Mouse (Mus musculus): ENCODE data around the gene Iqcg. TPM values are rescaled to one million over a fixed set of nuclear protein-coding genes. Genes with fewer than 3 reads are reported as not detected.
"Not testable (repeated sequence)": the region's sequence is repeated elsewhere in the genome, so short reads cannot be mapped to it uniquely, and the experiment has no call there.

Iqcg gene
- total RNA-seq, 2 experiments from 2014 or later: 4.6 to 5.5 TPM

GRCm38 (mm10) chr16:33055655-33056054 is 363 bp downstream of the Iqcg start:
- DNase-seq (ENCODE audit: low spot score in 2 of 2): no peak
- intact Hi-C loops (cut with DNase I): no loop called here

GRCm38 (mm10) chr16:33054927-33055326 is 1.1 kb downstream of the Iqcg start:
- DNase-seq (ENCODE audit: low spot score in 2 of 2); intact Hi-C loops (cut with DNase I): not testable (repeated sequence)

DNA sequence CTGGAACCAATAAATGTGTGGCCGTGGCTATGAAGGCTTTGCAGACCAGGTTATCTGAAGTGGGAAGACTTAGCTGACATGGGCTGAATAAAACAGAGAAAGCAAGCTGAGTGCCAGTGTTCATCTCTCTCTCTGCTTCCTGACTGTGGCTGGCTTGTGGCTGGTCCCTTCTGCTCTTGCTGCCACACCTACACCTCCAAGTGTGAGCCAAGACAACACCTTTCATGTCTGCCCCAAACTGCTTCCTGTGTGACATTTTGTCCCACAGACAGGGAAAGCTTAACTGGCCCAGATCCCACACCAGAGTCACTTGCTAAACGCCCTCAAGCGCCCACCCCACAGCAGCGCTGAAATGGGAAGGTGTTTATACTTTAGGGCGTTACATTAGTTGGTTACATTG is 2.9 kb downstream of the Iqcg start:
- no peak for DNase-seq (ENCODE audit: low spot score in 2 of 2)
- intact Hi-C loops (cut with DNase I): no loop called here

- intact Hi-C loops (cut with DNase I): loop anchor here (10.0 kb wide), 1 partner anchor 235 kb away; the partner anchor contains the start of gene Smbd1
- no peak for DNase-seq (ENCODE audit: low spot score in 2 of 2)
Observed at GRCm38 (mm10) chr16:33049809-33050208, 6.2 kb downstream of the Iqcg start.

DNA sequence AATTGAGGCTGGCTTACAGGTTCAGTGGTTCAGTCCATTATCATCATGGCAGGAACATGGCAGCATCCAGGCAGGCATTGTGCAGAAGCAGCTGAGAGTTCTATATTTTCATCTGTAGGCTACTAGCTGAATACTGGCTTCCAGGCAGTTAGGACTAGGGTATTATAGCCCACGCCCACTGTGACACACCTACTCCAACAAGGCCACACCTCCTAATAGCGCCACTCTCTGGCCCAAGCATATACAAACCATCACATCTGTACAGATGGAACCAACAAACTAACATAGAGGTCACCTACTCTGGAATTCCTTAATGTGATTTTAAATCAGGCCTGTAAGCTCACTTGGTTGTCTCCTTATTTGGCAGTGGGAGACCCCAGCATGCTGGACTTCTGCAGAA is 7.3 kb downstream of the Iqcg start:
- intact Hi-C loops (cut with DNase I): loop anchor here (10.0 kb wide), 1 partner anchor 234 kb away; the partner anchor contains the start of gene Smbd1
- no peak for DNase-seq (ENCODE audit: low spot score in 2 of 2)

DNA sequence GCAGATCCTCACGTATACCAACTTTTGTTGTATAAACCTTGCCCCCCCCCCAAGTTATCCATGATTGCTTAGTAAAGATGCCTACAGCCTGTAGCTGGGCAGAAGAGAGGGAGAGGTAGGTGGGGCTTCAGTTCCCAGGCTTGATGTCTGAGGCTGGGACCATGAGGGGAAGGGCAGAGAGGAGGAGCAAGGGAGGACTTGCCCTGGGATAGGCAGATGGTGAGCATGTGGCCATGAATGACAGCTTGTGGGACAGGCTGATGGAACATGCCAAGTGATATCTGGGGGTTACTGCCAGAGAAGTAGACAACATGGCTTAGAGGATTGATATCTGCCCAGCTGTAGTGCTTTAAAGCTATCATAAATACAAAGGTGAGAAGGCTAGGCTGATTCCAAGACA is 8.0 kb downstream of the Iqcg start:
- intact Hi-C loops (cut with DNase I): loop anchor here (10.0 kb wide), 1 partner anchor 233 kb away; the partner anchor contains the start of gene Smbd1
- DNase-seq (ENCODE audit: low spot score in 2 of 2): no peak

- intact Hi-C loops (cut with DNase I): loop anchor here (10.0 kb wide), 1 partner anchor 228 kb away; the partner anchor contains the start of gene Smbd1
- DNase-seq (ENCODE audit: low spot score in 2 of 2): no peak
Observed at GRCm38 (mm10) chr16:33043268-33043667, 12.8 kb downstream of the Iqcg start.

- DNase-seq (ENCODE audit: low spot score in 2 of 2): no peak
- intact Hi-C loops (cut with DNase I): loop anchor here (10.0 kb wide), 1 partner anchor 228 kb away; the partner anchor contains the start of gene Smbd1
Observed at GRCm38 (mm10) chr16:33042682-33043081, 13.3 kb downstream of the Iqcg start.

DNA sequence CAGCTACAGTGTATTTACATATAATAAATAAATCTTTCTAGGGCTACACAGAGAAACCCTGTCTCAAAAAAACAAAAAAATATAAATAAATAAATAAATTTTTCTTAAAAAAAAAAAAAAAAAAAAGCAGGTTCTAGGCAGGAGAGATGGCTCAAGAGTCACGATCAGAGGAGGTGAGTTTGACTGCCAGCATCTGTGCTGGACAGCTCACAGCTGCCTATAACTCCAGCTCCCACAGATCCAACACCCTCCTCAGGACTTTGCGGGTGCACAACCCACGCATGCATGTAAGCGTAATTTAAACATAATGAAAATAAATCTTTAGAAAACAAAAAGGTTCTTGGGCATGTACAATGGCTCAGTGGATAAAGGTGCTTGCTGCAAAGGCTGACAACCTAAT is 20.0 kb downstream of the Iqcg start:
- intact Hi-C loops (cut with DNase I): no loop called here
- DNase-seq (ENCODE audit: low spot score in 2 of 2): no peak

GRCm38 (mm10) chr16:33026357-33026756 is 29.7 kb downstream of the Iqcg start:
- intact Hi-C loops (cut with DNase I): no loop called here
- peak in 1 of 2 experiments; percentile 62 for DNase-seq (ENCODE audit: low spot score in 2 of 2)

GRCm38 (mm10) chr16:33024456-33025104 is 31.4 kb downstream of the Iqcg start:
- DNase-seq (ENCODE audit: low spot score in 2 of 2): no peak
- intact Hi-C loops (cut with DNase I): loop anchor here (5.0 kb wide), 1 partner anchor 133 kb away; no protein-coding TSS in a partner anchor

- peak; percentile 77 to 87 for DNase-seq (ENCODE audit: low spot score in 2 of 2)
- intact Hi-C loops (cut with DNase I): loop anchor here (5.0 kb wide), 1 partner anchor 134 kb away; no protein-coding TSS in a partner anchor
Observed at GRCm38 (mm10) chr16:33023750-33024149, 32.3 kb downstream of the Iqcg start.

- intact Hi-C loops (cut with DNase I): loop anchor here (5.0 kb wide), 1 partner anchor 136 kb away; no protein-coding TSS in a partner anchor
- no peak for DNase-seq (ENCODE audit: low spot score in 2 of 2)
Observed at GRCm38 (mm10) chr16:33021381-33021780, 34.6 kb downstream of the Iqcg start.

DNA sequence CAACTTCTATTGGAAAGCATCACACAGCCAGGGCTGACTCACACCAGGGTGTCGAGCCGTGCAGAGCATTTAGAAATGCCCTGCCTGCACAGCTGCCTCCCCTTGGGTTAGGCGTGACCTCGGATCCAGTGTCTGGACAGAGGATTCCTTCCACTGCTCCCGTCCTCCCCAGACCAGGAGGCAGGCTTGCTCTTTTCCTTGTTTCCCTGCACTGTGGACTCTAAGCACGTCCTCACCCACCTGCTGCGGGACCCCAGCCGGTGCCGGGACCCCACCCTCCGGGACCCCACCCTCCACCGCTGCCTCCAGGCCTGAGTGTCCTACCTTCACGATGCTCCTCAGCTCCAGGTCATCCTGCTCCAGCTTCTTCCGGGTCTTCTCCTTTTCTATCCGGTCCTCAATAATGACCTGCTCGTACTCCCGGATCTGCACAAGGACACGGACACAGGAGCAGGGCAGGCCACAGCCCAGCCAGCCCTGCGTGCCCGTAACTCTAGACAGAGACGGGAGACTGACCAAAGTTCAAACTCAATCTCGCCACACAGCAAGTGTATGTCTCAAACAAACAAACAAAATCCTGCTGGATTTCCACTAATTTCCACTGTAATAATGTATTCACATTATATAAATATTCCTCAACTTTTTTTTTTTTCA is 36.8 kb downstream of the Iqcg start:
- intact Hi-C loops (cut with DNase I): no loop called here
- no peak for DNase-seq (ENCODE audit: low spot score in 2 of 2)

GRCm38 (mm10) chr16:33017677-33018349 is 38.2 kb downstream of the Iqcg start:
- DNase-seq (ENCODE audit: low spot score in 2 of 2): peak in 1 of 2 experiments; percentile 52
- intact Hi-C loops (cut with DNase I): no loop called here

GRCm38 (mm10) chr16:33015986-33016385 is 40.0 kb downstream of the Iqcg start:
- intact Hi-C loops (cut with DNase I): no loop called here
- no peak for DNase-seq (ENCODE audit: low spot score in 2 of 2)

DNA sequence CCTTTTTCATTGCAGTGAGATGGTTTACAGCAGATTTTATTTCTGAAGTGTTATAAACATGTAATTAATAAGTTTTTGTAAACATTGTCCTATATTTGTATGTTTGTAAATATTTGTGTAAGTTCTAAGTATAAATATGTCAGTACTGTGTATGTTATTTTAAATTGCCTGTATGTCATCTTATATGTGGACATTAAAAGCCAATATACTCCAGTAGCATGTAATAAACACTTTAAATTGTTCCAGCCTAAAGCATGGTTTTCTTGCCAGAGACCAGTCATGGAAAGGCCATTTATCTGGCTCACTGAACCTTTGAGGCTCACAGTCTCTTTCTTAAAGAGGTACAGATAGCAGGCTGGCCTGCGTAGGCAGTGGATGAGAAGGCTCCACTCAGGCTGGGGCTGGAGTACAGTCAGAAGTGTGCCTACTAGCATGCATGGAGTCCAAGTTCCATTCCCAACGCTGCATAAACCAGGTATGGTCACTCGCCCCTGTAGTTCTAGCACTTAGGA is 40.6 kb downstream of the Iqcg start:
- no peak for DNase-seq (ENCODE audit: low spot score in 2 of 2)
- intact Hi-C loops (cut with DNase I): no loop called here

GRCm38 (mm10) chr16:33014921-33015320 is 41.1 kb downstream of the Iqcg start:
- no peak for DNase-seq (ENCODE audit: low spot score in 2 of 2)
- intact Hi-C loops (cut with DNase I): no loop called here

DNA sequence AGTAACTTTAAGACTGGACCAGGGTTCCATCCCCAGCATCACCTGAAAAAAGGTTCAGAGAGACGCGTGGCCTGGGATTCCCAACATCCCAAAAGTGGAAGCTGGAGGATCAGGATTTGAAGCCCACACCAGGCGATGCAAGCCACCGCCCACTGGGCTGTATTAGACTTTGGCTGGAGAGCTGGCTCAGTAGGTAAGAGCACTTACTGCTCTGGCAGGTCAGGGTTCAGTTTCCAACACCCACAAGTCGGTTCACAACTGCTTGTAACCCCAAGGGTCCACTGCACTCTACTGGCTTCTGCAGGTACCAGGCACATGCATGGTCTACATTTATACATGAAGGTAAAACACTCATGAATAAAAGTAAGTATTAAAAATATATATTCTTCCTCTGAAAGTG is 42.2 kb downstream of the Iqcg start:
- intact Hi-C loops (cut with DNase I): no loop called here
- no peak for DNase-seq (ENCODE audit: low spot score in 2 of 2)

DNA sequence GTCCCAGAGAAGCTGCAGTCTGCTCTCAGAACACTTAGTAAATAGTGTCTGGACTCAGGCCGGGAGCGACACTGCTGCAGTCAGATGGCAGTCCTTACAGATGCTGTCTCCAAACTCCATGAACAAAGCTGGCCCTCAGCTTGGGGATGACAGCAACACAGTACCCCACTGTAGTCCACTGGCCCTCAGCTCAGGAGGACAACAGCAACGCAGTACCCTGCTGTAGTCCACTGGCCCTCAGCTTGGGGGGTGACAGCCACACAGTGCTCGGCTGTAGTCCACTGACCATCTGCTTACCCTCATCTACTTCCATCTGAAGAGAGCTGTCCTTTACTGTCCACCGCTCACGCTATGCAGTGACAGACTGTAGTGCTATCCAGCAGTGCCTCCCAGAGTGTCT is 45.9 kb downstream of the Iqcg start:
- DNase-seq (ENCODE audit: low spot score in 2 of 2): peak in 1 of 2 experiments; percentile 31
- intact Hi-C loops (cut with DNase I): no loop called here

Measured in left cerebral cortex, postnatal 25 days (tissue).